Mouse (Mus musculus): ENCODE data around the gene Gnrhr.

Gene Gnrhr

GRCm38 (mm10) chr5:86197801-86198200 is at the start of gene Gnrhr:
Gene Gnrhr (minus strand): TSS chr5:86197901.
- ChIA-PET CTCF (no interaction called here), POLR2A (no interaction called here)

DNA sequence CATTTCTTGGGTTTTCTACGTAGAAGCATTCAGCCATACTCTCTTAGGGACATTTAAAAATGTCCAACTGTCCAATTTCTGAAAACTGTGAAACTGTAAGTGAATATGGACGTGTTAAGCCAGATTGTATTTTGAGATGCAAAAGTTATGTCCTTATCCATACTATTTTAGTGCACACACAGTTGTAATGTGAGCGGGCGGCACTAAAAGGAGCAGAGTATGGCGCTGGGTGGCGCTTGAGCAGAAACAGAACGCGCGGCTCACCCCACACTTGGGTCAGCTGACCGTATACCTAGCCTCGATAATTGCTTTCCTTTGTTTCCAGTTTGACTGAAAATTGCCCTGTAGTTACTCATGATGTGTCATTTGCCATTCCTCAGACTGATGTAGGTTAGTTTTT is 48.9 kb upstream of the Gnrhr start:
- ChIA-PET POLR2A (no interaction called here), CTCF (interaction anchor here in 1 of 4 experiments (0.6 kb wide), 1 partner anchor 180 kb away, joined by 3 read pairs; no protein-coding TSS in a partner anchor)

GRCm38 (mm10) chr5:86244880-86245279 is 47.2 kb upstream of the Gnrhr start:
- ChIA-PET POLR2A (no interaction called here), CTCF (no interaction called here)

DNA sequence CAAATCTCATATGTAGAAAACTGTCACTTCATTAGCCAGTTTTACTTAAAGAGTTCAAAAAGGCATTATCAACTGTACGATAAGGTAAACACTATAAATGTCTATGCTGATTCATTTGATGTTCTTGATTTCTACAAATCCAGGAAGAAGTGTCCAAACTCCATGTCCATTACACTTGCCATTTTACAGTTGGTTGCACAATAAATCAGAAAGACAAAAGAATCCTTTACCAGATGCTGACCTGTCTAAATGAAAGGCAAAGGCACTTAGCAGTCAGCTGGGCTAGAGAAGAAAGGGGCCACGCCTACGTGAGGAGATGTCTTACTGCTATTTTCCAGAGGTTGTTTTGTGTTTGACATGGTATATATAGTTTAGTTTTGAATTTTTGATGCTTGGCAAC is 46.6 kb upstream of the Gnrhr start:
- CTCF ChIA-PET, result no interaction called here
- POLR2A ChIA-PET, result no interaction called here

DNA sequence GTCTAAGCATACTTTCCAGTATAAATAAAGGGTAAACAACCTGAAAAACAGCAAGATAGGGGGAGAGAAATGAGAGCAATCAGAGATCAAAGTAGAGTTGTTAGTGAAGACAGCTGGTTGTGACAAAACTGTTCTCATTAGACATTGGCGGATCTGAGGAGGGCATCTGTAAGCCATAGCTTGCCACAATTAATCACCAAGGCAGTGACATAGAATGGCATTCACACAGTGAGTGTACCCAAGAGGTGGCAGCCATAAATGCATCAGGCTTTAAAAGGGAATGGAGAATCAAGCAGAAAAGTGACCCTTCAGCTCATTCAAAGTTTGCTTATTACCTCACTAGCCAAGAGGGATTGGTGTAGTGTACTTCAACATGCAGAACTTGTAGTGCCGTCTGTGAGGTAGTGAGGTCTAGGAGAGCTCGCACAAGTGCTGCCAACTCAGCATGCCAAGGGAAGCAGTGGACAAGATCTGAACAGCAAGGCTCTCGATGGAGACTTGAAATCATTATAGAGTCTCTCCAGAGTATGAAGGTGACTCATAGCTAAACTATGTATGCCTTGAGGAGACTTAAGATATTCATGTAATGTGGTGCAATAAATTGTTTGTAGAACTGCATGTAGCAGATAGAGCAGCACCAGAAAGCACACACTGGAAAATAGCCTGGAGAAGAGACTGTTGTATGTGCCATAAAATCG is 29.6 kb upstream of the Gnrhr start:
- ChIA-PET CTCF (no interaction called here), POLR2A (interaction anchor here in 1 of 4 experiments (1.1 kb wide), 1 partner anchor 55 kb away, joined by 3 read pairs; the partner anchor contains the start of gene Uba6)

GRCm38 (mm10) chr5:86191356-86191755 is 6.3 kb downstream of the Gnrhr start:
- CTCF ChIA-PET, result interaction anchor here (0.6 to 3.0 kb wide), 8 partner anchors 18 to 458 kb away, joined by 4 to 31 read pairs (median 5); partner anchors contain the start of genes Uba6 (in 3 of the 4) and Cenpc1 (in 1 of the 4)
- POLR2A ChIA-PET, result interaction anchor here in 3 of 4 experiments (0.7 to 4.5 kb wide), 7 partner anchors 11 to 125 kb away, joined by 3 to 28 read pairs (median 7); partner anchors contain the start of genes Uba6 (in 3 of the 3) and Cenpc1 (in 1 of the 3)

DNA sequence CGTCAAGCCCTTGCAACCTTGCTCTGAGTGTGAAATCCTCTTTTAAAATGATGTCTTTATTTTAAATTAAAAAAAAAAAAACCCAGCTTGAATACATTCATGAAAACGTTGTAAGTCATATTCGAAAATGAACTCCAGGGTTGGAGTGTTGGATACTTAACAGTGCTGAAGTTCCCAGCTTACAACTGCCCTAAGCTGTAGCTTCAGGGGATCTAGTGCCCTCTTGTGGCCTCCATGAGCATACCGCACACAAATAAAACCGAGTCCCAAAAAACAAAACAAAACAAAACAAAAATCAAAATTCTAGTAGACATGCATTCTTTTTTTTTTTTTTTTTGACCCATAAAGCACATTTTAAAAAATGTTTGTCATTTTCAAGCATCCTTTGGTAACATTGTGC is 6.9 kb downstream of the Gnrhr start:
- CTCF ChIA-PET, result interaction anchor here (0.6 to 3.0 kb wide), 22 partner anchors 10 to 727 kb away, joined by 3 to 31 read pairs (median 4); partner anchors contain the start of genes Uba6 (in 3 of the 4) and Cenpc1 (in 1 of the 4)
- POLR2A ChIA-PET, result interaction anchor here (0.7 to 4.5 kb wide), 8 partner anchors 10 to 125 kb away, joined by 3 to 28 read pairs (median 6); partner anchors contain the start of genes Uba6 (in 3 of the 4) and Cenpc1 (in 1 of the 4)

GRCm38 (mm10) chr5:86190290-86190689 is 7.4 kb downstream of the Gnrhr start:
- CTCF ChIA-PET, result interaction anchor here (0.6 to 3.0 kb wide), 19 partner anchors 9 to 727 kb away, joined by 3 to 31 read pairs (median 4); partner anchors contain the start of genes Uba6 (in 3 of the 4) and Cenpc1 (in 1 of the 4)
- POLR2A ChIA-PET, result interaction anchor here (0.7 to 4.5 kb wide), 7 partner anchors 10 to 124 kb away, joined by 4 to 28 read pairs (median 7); partner anchors contain the start of genes Uba6 (in 3 of the 4) and Cenpc1 (in 1 of the 4)

GRCm38 (mm10) chr5:86187441-86187840 is 10.3 kb downstream of the Gnrhr start:
- POLR2A ChIA-PET, result interaction anchor here (1.3 to 9.1 kb wide), 6 partner anchors 15 to 121 kb away, joined by 3 to 74 read pairs (median 8); partner anchors contain the start of genes Uba6 (in 4 of the 4) and Cenpc1 (in 1 of the 4)
- CTCF ChIA-PET, result no interaction called here

- POLR2A ChIA-PET, result interaction anchor here in 3 of 4 experiments (0.7 to 4.4 kb wide), 16 partner anchors 8 to 716 kb away, joined by 3 to 135 read pairs (median 20); partner anchors contain the start of gene Cenpc1 (in 3 of the 3)
- CTCF ChIA-PET, result interaction anchor here in 2 of 4 experiments (0.8 to 2.1 kb wide), 3 partner anchors 17 to 107 kb away, joined by 3 to 12 read pairs (median 4); no protein-coding TSS in a partner anchor
Measured at GRCm38 (mm10) chr5:86173778-86174177, 23.9 kb downstream of the Gnrhr start.

DNA sequence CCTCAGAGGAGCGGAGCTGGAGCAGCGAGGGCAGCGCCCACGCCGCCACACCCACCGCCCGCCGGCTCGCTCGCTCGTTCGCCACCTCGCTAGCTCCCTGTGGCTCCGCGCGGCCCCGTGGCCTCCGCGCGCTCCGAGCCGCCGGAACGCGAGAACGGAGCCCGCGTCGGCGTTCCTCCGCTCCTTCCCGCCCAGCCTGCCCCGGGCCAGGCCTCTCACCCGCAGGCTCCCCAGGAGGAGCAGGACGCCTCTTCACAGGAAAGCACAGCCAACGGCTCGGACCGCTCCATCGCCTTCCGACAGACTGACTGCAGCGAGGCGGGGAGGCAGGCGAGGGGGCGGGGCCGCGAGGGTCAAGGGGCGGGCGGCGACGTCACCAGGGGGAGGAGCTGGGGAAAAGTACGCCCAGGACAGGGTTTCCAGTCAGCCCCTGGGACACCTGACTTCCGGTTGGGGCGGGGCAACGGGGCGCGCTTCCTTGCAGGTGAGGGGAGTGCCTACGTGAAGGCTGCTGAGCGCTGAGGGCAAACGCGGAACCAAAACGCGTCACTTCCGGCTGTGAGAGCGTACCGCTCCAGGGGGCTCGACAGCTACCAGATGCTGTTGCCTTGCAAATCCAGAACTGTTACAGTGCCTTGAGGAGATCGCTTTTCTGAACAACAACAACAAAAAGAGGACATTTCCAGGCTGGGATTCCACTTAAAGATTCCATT is 25.1 kb downstream of the Gnrhr start, which contains the start of gene Uba6:
Gene Uba6 (minus strand): TSS at position 355 of the 713 bp plus-strand sequence.
- POLR2A ChIA-PET, result interaction anchor here (0.5 to 4.4 kb wide), 86 partner anchors 9 to 685 kb away, joined by 3 to 135 read pairs (median 4); partner anchors contain the start of genes Cenpc1 (in 3 of the 4) and Ythdc1 (in 1 of the 4)
- CTCF ChIA-PET, result interaction anchor here (0.9 to 2.1 kb wide), 6 partner anchors 18 to 106 kb away, joined by 3 to 19 read pairs (median 12); partner anchors contain the start of gene Cenpc1 (in 2 of the 4)

- CTCF ChIA-PET, result interaction anchor here (0.9 to 2.1 kb wide), 6 partner anchors 18 to 106 kb away, joined by 3 to 19 read pairs (median 12); partner anchors contain the start of gene Cenpc1 (in 2 of the 4)
- POLR2A ChIA-PET, result interaction anchor here (0.5 to 4.4 kb wide), 63 partner anchors 9 to 686 kb away, joined by 3 to 135 read pairs (median 5); partner anchors contain the start of genes Cenpc1 (in 3 of the 4) and Ythdc1 (in 1 of the 4)
Measured at GRCm38 (mm10) chr5:86172088-86172448, 25.6 kb downstream of the Gnrhr start.
